Mouse (Mus musculus): ENCODE measurements around the gene Gm9857. TPM values are rescaled to one million over a fixed set of nuclear protein-coding genes. Genes with fewer than 3 reads are reported as not detected.

Gm9857 gene
- polyA plus RNA-seq, 1 experiment: 0.88 TPM

DNA sequence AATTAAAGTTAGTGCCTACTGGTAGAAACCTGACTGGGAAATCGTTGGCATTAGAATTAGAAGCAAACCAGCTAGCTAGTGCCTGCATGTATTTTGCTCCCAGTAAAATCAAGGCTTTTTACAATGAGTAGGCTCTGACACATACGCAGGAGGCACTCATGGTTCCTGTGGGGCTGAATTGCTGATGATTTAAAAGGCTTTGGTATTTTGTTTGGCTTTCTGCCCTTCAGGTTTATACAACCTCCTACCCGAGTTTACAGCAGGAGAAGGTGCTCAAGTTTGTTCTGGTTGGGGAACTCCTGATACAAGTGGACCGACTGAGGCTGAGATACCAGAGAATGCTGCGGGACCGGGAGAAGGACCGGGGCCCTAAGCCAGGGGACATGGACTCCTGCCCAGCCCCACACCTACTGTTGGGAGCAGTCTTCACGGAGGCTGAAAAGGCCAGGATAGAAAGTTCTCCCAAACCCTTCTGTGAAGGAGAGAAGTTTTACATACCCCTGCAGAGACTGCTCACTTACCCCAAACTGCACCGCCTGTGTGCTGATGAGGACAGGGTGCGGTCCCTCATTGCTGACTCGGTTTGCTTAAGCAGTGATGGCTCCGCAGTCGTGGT lies 19.5 kb upstream of the Gm9857 start:
- no peak for TF ChIP-seq CTCF (IDR thresholded peaks at IDR 0.05; ENCODE audit: borderline replicate concordance, insufficient read depth, low read depth, low read length)
- no peak for TF ChIP-seq POLR2A (IDR thresholded peaks at IDR 0.05; ENCODE audit: borderline replicate concordance, insufficient read depth, low read length)
- H3K4me1 ChIP-seq (ENCODE audit: control insufficient read depth, insufficient read depth, low read length): peaks cover 4% of the 10 kb centered on the region
- H3K4me3 ChIP-seq (replicated peaks; ENCODE audit: insufficient read depth, low read depth, low read length): no peak overlapping the region
- H3K27me3 ChIP-seq (ENCODE audit: control insufficient read depth, insufficient read depth, low read length): no peaks in the 10 kb centered on the region
- 51% methylated on average over 13 of the region's 13 CpGs for WGBS
- DNase-seq: peak in 1 of 2 experiments; percentile 14
- no peak overlapping the region for H3K27ac ChIP-seq (ENCODE audit: insufficient read depth, low read length)

DNA sequence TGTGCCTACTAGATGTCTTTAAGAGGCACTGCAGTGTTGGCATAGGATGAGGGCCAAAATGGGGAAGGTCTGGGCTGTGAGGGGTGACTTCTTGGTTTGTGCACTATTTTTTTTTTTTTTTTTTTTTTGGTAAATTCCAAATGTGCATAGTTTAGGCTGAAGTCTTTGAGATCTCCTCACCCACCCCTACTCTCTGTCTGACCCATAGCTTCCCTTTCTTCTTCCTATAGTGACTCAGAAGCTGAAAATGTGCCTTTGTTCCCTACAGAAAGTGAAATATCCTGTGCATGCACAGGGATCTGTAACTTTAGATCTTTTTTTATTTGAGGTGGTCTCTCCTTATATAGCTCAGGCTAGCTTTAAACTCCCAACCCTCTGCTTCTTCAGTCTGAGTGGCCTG lies 17.7 kb upstream of the Gm9857 start:
- H3K27me3 ChIP-seq (ENCODE audit: control insufficient read depth, insufficient read depth, low read length): no peaks in the 10 kb centered on the region; the same call in 1 of the 2 replicates
- H3K4me1 ChIP-seq (ENCODE audit: control insufficient read depth, insufficient read depth, low read length): peaks cover 4% of the 10 kb centered on the region
- no peak overlapping the region for H3K4me3 ChIP-seq (replicated peaks; ENCODE audit: insufficient read depth, low read depth, low read length)
- H3K27ac ChIP-seq (ENCODE audit: insufficient read depth, low read length): no peak overlapping the region
- DNase-seq: no peak
- TF ChIP-seq CTCF (IDR thresholded peaks at IDR 0.05; ENCODE audit: borderline replicate concordance, insufficient read depth, low read depth, low read length) (no peak), POLR2A (IDR thresholded peaks at IDR 0.05; ENCODE audit: borderline replicate concordance, insufficient read depth, low read length) (no peak)

DNA sequence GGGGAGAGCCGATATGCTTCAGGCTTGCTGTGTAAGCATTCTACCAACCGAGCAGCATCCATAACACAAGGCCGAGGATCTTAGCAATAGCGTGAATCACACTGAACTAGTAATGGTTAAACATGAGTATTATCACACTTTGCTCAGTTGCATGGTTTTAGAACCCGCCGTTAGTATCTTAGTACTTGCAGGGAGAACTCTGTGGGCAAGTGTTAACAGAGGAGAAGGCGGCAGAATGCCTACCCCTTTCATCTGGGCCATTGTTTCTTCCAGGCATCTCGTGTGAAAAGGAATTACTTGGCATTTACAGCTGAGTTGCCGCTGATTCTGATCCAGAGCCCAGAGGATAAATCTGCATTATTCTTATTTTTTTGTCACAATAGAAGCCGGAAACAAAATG lies 751 bp upstream of the Gm9857 start:
- H3K27ac ChIP-seq (ENCODE audit: insufficient read depth, low read length): no peak overlapping the region
- no peak for DNase-seq
- no peaks in the 10 kb centered on the region for H3K4me1 ChIP-seq (ENCODE audit: control insufficient read depth, insufficient read depth, low read length)
- WGBS: 77% methylated on average over 10 of the region's 10 CpGs
- TF ChIP-seq CTCF (IDR thresholded peaks at IDR 0.05; ENCODE audit: borderline replicate concordance, insufficient read depth, low read depth, low read length): no peak
- no peak for TF ChIP-seq POLR2A (IDR thresholded peaks at IDR 0.05; ENCODE audit: borderline replicate concordance, insufficient read depth, low read length)
- no peak overlapping the region for H3K4me3 ChIP-seq (replicated peaks; ENCODE audit: insufficient read depth, low read depth, low read length)
- H3K27me3 ChIP-seq (ENCODE audit: control insufficient read depth, insufficient read depth, low read length): no peaks in the 10 kb centered on the region

DNA sequence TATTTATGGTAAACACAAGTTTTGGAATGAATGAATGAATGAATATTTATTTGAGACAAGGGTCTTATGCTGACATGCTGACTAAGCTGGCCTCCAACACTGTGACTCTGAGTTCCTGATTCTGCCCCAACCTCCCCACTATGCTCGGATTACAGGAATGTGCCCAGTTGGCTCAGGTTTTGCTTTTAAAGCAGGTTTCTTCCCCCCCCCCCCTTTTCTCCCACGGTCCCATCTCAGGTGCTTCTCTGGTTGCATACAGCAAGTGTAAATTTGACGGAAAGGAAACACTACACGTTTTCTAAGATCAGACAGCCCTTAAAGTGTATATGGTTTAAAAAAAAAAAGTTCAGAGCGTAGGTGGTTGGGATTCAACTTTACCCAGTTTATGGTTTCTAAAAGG lies 672 bp downstream of the Gm9857 start, which contains the start of gene Henmt1:
TSS of gene Henmt1 (plus strand) at position 301 of the 400 bp plus-strand sequence.
- WGBS: 80% methylated on average over 5 of the region's 5 CpGs
- no peak for DNase-seq
- Histone ChIP-seq H3K27ac (ENCODE audit: insufficient read depth, low read length) (no peak within 1 kb of the TSS), H3K27me3 (ENCODE audit: control insufficient read depth, insufficient read depth, low read length) (no peaks in the 10 kb centered on the region), H3K4me3 (replicated peaks; ENCODE audit: insufficient read depth, low read depth, low read length) (peak within 1 kb of the TSS; percentile 50), H3K4me1 (ENCODE audit: control insufficient read depth, insufficient read depth, low read length) (no peaks in the 10 kb centered on the region)
- TF ChIP-seq CTCF (IDR thresholded peaks at IDR 0.05; ENCODE audit: borderline replicate concordance, insufficient read depth, low read depth, low read length): no peak
- TF ChIP-seq POLR2A (IDR thresholded peaks at IDR 0.05; ENCODE audit: borderline replicate concordance, insufficient read depth, low read length): no peak

DNA sequence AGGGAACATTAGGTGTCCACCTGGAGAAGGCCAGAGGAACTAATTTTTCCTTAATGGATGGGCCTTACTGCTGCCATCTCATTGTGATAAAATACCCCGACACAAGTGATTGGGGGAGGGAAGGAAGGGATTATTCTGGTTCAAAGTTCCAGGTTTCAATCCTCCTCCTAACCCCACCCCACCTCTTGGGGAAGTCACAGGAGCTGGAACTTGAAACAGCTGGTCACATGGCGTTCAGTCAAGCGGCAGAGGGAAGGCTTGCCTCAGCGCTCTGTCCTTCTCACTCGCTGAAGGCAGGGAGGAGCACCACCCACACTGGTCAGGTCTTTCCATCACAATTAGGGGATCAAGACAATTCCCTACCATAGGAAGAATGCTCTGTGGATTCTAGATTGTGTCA lies 1.6 kb downstream of the Gm9857 start:
- TF ChIP-seq POLR2A (IDR thresholded peaks at IDR 0.05; ENCODE audit: borderline replicate concordance, insufficient read depth, low read length) (no peak), CTCF (IDR thresholded peaks at IDR 0.05; ENCODE audit: borderline replicate concordance, insufficient read depth, low read depth, low read length) (no peak)
- DNase-seq: no peak
- Histone ChIP-seq H3K4me1 (ENCODE audit: control insufficient read depth, insufficient read depth, low read length) (no peaks in the 10 kb centered on the region), H3K27me3 (ENCODE audit: control insufficient read depth, insufficient read depth, low read length) (no peaks in the 10 kb centered on the region), H3K27ac (ENCODE audit: insufficient read depth, low read length) (no peak overlapping the region), H3K4me3 (replicated peaks; ENCODE audit: insufficient read depth, low read depth, low read length) (no peak overlapping the region)
- 87% methylated on average over 5 of the region's 5 CpGs for WGBS

DNA sequence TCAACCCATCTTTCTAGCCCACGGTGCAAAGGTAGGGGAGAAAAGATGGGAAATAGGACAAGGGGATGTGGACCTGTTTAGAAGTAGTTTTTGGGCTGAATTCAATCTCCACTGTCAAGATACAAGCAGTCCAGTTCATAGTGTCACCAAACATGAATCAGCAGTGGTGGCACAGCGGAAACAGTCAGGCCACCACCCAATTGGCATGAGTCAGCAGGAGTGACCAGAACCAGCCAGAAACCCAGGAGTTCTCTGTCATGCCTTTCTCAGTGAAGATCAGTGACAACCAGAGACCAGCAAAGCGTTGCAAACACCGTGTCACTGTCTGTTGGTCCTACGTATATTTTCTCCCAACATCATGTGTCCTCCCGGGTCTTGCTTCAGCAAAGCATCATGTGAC lies 6.7 kb downstream of the Gm9857 start:
- WGBS: 93% methylated on average over 6 of the region's 6 CpGs
- H3K4me1 ChIP-seq (ENCODE audit: control insufficient read depth, insufficient read depth, low read length): no peaks in the 10 kb centered on the region
- TF ChIP-seq CTCF (IDR thresholded peaks at IDR 0.05; ENCODE audit: borderline replicate concordance, insufficient read depth, low read depth, low read length): no peak
- H3K4me3 ChIP-seq (replicated peaks; ENCODE audit: insufficient read depth, low read depth, low read length): no peak overlapping the region
- H3K27me3 ChIP-seq (ENCODE audit: control insufficient read depth, insufficient read depth, low read length): no peaks in the 10 kb centered on the region
- no peak for DNase-seq
- H3K27ac ChIP-seq (ENCODE audit: insufficient read depth, low read length): no peak overlapping the region

DNA sequence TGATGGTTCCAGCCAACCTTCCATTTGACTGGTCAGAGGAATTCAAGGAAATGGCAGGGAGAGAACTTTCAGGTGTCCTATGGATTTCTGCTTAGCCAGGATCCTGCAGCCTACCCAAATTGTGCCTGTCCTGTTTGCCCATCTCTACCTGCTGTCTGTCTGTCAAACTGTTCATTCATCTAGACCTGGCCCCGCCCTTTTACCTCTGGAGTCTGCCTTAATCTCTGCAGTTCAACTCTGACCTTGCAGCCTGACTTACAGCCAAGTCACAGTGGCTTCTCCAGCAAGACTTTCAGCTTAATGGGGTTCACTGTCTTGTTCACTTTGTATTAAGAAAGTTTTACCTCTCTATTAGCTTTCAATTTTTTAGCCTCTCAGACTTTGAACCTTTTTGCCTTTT lies 13.9 kb downstream of the Gm9857 start:
- no peak overlapping the region for H3K27ac ChIP-seq (ENCODE audit: insufficient read depth, low read length)
- no peak overlapping the region for H3K4me3 ChIP-seq (replicated peaks; ENCODE audit: insufficient read depth, low read depth, low read length)
- no peaks in the 10 kb centered on the region for H3K27me3 ChIP-seq (ENCODE audit: control insufficient read depth, insufficient read depth, low read length)
- no peaks in the 10 kb centered on the region for H3K4me1 ChIP-seq (ENCODE audit: control insufficient read depth, insufficient read depth, low read length)
- 73% methylated on average over 1 of the region's 1 CpGs for WGBS
- no peak for TF ChIP-seq POLR2A (IDR thresholded peaks at IDR 0.05; ENCODE audit: borderline replicate concordance, insufficient read depth, low read length)
- no peak for TF ChIP-seq CTCF (IDR thresholded peaks at IDR 0.05; ENCODE audit: borderline replicate concordance, insufficient read depth, low read depth, low read length)
- no peak for DNase-seq

DNA sequence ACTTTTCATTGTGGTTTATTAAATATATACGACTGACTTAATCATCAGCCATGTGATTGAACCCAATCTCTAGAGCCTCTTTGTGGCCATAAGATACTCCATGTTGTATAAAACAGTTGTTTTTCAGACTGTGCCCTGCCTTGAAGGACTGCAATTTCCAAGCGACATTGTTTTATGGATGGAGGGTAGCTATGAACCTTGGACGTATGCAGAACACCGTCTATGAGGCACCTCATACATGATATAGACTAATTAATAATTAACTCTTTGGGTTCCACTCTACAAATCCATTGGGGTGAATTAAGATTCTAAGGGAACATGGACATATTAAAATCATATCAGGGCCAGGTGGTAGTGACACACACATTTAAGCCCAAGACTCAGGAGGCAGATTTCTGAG lies 14.6 kb downstream of the Gm9857 start:
- Histone ChIP-seq H3K4me1 (ENCODE audit: control insufficient read depth, insufficient read depth, low read length) (no peaks in the 10 kb centered on the region), H3K27me3 (ENCODE audit: control insufficient read depth, insufficient read depth, low read length) (no peaks in the 10 kb centered on the region), H3K27ac (ENCODE audit: insufficient read depth, low read length) (no peak overlapping the region), H3K4me3 (replicated peaks; ENCODE audit: insufficient read depth, low read depth, low read length) (no peak overlapping the region)
- no peak for DNase-seq
- 91% methylated on average over 4 of the region's 4 CpGs for WGBS
- TF ChIP-seq POLR2A (IDR thresholded peaks at IDR 0.05; ENCODE audit: borderline replicate concordance, insufficient read depth, low read length): no peak
- TF ChIP-seq CTCF (IDR thresholded peaks at IDR 0.05; ENCODE audit: borderline replicate concordance, insufficient read depth, low read depth, low read length): no peak

All from cerebellum, adult 2 months (tissue).